Mouse (Mus musculus) spleen, embryonic (tissue): ENCODE measurements around the gene Chuk.

Experiments
- CTCF ChIA-PET: fragments of 350-600 bp; sonication (Branson Sonifier 250); formaldehyde crosslinking; loops from one replicate; lab custom pipeline; 2022; lab: Charles Lee

Chuk gene

GRCm38 (mm10) chr19:44042121-44042520, 65.2 kb downstream of the Chuk start:
- CTCF ChIA-PET: no interaction called here

- CTCF ChIA-PET: interaction anchor here (0.6 kb wide), 1 partner anchor 281 kb away, joined by 10 read pairs; no protein-coding TSS in a partner anchor
These were observed 73.9 kb downstream of the Chuk start for GRCm38 (mm10) chr19:44033396-44033795.

- CTCF ChIA-PET: no interaction called here
These were observed 75.1 kb downstream of the Chuk start for GRCm38 (mm10) chr19:44032046-44032744.

- CTCF ChIA-PET: no interaction called here
These were observed 77.3 kb downstream of the Chuk start for GRCm38 (mm10) chr19:44030024-44030423.

- CTCF ChIA-PET: no interaction called here
These were observed 78.3 kb downstream of the Chuk start, which contains the start of gene Cyp2c23 for GRCm38 (mm10) chr19:44028972-44029371. Cyp2c23 (minus strand) TSS chr19:44029208.

GRCm38 (mm10) chr19:44026956-44027530, 80.2 kb downstream of the Chuk start:
- CTCF ChIA-PET: no interaction called here

- CTCF ChIA-PET: no interaction called here
These were observed 82.2 kb downstream of the Chuk start for GRCm38 (mm10) chr19:44024921-44025585.
